Mouse (Mus musculus) embryonic fibroblast, embryonic 13.5 days (primary cell): ENCODE measurements around the gene Dgkq. TPM values are rescaled to one million over a fixed set of nuclear protein-coding genes. Genes with fewer than 3 reads are reported as not detected.

Source experiments
- H3K27ac ChIP-seq: 2 replicates; pipeline ENCODE4 v1.5.1; 2012; ENCODE audit warnings: low read length, control low read depth, inconsistent platforms; ENCODE audit not compliant: insufficient read depth
- H3K4me1 ChIP-seq: 2 replicates; pipeline ENCODE4 v1.6.1; 2011; ENCODE audit warnings: low read length; ENCODE audit not compliant: control insufficient read depth, insufficient read depth
- H3K4me3 ChIP-seq: 2 replicates; pipeline ENCODE4 v1.5.1; 2011; ENCODE audit warnings: mild to moderate bottlenecking, control low read depth, low read length; ENCODE audit not compliant: insufficient read depth
- CTCF ChIP-seq: IDR thresholded peaks from 2 replicates; pipeline ENCODE4 v1.5.1; 2011; ENCODE audit warnings: mild to moderate bottlenecking, control low read depth, low read length, moderate library complexity, borderline replicate concordance; ENCODE audit not compliant: insufficient read depth
- POLR2A ChIP-seq: IDR thresholded peaks from 2 replicates; pipeline ENCODE4 v1.6.1; 2011; ENCODE audit warnings: low read depth, mild to moderate bottlenecking, control low read depth, low read length, moderate library complexity
- polyA plus RNA-seq: library from polyadenylated mRNA; stranded (reverse); fragments of >200 nt; gene quantifications from 2 replicates; pipeline ENCODE4 v1.2.4, GENCODE M21; 2011; ENCODE audit warnings: low read depth; ENCODE audit not compliant: missing spikeins, insufficient read length

Gene Dgkq
- polyA plus RNA-seq, 1 experiment: 11.8 TPM

DNA sequence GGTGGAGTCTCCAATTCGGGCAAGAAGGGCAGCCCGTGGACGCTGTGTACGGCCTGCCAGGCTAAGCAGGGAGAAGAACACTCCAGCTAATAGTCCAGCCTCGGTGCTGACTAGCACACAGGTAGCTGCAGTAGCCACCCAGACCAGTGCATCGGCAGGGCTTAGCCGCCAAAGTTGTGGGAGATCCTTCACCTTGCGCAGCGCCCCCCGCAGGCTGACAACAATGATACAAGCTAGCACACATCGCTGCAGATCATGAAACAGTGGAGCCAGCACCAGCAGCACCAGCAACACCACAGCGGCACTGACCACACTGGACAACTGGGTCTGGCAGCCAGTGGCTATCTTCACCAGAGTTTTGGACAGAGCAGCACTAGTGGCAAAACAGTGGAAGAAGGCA lies 2.3 kb upstream of the Dgkq start:
- TF ChIP-seq POLR2A: no peak
- TF ChIP-seq CTCF: no peak
- Histone ChIP-seq H3K27ac (no peak overlapping the region), H3K4me1 (peaks cover 4% of the 10 kb centered on the region; the same call in 1 of the 2 replicates), H3K4me3 (no peak overlapping the region)

DNA sequence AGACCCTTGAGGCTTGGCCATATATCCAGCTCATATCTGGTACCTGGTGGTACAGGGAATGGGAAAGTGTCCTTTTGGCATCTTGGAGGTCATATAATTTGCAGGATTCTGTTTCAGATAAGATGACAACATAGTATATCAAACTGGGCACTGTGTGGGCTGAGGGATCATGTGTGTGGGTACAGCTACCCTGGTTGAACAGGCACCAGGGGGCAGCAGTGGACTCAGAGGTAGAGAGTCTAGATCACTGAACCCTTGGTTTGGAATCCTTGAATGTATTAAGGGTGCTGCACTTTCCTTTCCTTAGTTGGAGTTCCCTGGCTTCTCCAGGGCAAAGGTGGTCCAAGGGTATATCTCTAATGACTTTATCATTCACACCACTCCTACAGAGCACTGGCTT lies 1.3 kb upstream of the Dgkq start:
- no peak overlapping the region for H3K4me3 ChIP-seq
- TF ChIP-seq POLR2A (no peak; the same call in 1 of the 2 replicates), CTCF (peak; percentile 38; the same call in 1 of the 2 replicates)
- no peak overlapping the region for H3K27ac ChIP-seq
- peaks cover 4% of the 10 kb centered on the region; the same call in 1 of the 2 replicates for H3K4me1 ChIP-seq

DNA sequence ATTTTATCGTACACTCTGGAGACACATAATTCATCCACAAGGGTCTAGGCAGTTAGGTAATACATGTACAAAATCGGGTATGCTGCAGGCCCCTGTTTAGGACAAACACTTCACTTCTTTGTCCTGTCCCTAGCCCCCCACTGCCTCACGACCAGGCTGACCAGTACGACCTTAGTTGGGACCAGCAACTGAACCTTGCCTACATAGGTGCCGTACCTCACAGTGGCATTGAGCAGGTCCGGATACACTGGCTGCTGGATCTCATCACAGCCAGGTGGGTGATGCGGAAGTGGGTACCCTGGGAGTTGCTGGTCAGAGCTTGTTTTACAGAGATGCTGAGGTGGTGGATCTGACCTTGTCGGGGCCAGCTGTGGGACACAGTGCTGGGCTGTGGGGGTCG lies 514 bp upstream of the Dgkq start:
- TF ChIP-seq POLR2A (no peak), CTCF (no peak)
- peaks cover 4% of the 10 kb centered on the region; the same call in 1 of the 2 replicates for H3K4me1 ChIP-seq
- peak overlapping the region; percentile 55 for H3K4me3 ChIP-seq
- no peak overlapping the region for H3K27ac ChIP-seq

DNA sequence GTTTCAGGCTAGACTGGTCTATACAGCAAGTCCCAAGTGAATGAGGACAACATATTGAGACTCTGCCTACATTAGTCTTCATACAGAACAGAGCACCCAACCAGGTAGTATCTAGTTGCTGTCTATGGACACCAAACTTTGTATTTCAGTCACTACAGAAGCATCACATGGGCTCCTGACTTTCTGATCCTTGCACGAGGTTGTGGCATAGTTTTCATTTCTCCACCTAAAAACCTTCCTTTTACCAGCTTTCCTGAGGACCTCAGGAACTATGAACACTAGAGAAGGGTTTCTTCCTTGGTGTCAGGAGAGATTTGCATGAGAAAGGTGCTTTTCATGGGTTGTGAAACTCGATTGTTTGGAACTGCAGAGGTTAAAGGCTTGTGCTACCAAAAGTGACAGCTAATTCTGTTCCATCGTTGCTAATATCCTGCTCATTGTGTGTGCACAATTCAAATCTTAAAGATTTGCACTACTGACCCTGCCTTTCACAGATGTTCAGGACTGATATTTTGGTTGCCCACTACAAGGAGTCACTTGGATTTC lies 1.0 kb downstream of the Dgkq start:
- Histone ChIP-seq H3K4me1 (peaks cover 4% of the 10 kb centered on the region; the same call in 1 of the 2 replicates), H3K27ac (peak overlapping the region; percentile 72), H3K4me3 (peak overlapping the region; percentile 55)
- no peak for TF ChIP-seq CTCF
- no peak for TF ChIP-seq POLR2A

DNA sequence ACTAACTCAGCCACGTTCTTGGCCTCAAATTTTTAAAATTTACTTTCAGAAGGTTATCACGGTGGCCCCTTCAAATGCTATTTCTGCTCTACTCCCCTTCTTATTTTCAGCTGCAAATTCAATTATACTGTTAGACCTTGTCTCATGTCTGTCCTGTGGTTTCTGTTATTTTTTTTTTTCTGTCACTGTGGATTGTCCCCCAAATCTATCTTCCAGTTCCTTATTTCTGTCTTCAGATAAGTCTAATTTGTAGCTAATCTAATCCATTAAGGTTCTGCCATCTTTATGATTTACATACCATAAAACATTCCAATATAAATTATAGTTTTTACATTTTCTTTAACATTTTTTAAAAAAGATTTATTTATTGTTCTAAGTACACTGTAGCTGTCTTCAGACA lies 2.1 kb downstream of the Dgkq start:
- TF ChIP-seq CTCF: no peak
- TF ChIP-seq POLR2A: no peak
- Histone ChIP-seq H3K4me3 (no peak overlapping the region), H3K27ac (no peak overlapping the region), H3K4me1 (peaks cover 4% of the 10 kb centered on the region; the same call in 1 of the 2 replicates)

DNA sequence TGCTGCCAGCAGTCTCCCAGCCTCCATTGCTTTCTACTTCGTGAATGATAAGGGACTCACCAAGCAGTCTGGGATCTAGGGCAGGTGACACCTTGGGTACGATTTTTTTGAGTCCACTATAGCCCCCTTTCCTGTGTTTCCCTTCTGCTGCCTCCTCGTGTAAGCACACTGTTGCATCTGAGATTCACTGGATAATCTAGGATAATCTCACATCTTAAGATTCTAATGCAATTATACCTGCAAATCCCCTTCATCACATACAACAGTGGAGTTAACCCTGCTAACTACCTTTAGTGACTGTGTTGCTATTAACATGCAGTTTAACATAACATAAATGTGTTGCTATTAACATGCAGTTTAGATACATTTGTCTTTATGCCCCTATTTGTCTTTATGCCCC lies 4.4 kb downstream of the Dgkq start:
- H3K4me1 ChIP-seq: peaks cover 4% of the 10 kb centered on the region; the same call in 1 of the 2 replicates
- no peak overlapping the region for H3K27ac ChIP-seq
- no peak for TF ChIP-seq CTCF
- no peak for TF ChIP-seq POLR2A
- no peak overlapping the region for H3K4me3 ChIP-seq

DNA sequence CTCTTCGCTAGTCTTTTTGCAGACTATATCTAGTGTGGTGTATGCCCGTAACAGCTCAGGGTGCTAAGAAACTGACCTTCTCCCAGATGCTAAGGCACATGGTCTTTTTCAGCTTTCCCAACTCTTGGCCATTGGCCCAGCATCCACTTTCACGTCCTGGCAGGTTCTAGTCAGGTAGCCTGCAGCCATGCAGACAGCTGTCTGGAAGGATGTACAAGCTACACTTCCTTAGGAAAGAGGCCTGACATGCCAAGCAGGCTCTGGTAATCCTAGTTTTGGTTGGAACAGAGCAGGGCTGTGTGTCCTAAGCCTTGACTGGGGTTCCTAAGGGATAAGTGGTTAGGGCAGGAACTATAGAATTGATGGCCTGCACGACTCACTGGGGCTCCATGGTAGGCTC lies 6.7 kb downstream of the Dgkq start:
- no peak overlapping the region for H3K4me3 ChIP-seq
- H3K27ac ChIP-seq: no peak overlapping the region
- H3K4me1 ChIP-seq: no peaks in the 10 kb centered on the region
- TF ChIP-seq CTCF: no peak
- TF ChIP-seq POLR2A: no peak

DNA sequence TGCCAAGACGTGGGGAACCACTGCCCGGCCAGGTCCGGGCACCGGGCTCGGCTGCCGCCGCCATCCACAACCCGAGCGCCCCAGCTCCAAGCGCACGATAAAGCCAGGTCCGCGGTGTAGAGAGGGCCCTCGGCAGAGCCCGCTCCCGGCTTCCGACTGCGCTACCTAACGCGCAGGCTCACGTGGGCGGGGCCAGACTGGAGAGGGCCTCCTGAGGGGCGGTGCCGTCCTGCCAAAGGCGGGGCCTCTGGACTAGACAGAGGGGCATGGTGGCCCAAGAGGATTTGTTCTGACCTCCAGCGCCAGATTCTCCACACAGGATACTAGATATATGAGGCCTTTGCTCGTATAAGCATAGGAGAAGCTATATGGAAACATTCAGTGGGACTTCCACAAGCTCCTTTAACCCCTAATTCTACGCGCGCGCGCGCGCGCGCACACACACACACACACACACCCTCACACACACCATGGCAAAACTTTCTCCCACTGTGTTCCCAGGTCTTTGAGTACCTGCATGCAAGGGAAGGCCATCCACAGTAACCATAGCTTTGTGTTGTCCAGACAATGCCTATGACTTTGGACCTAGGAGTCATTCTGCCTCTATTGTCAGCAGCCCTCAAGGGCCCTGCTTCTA lies 8.7 kb downstream of the Dgkq start:
- TF ChIP-seq POLR2A: peak; percentile 84
- no peak for TF ChIP-seq CTCF
- Histone ChIP-seq H3K4me3 (peak overlapping the region; percentile 87), H3K27ac (no peak overlapping the region), H3K4me1 (no peaks in the 10 kb centered on the region)

DNA sequence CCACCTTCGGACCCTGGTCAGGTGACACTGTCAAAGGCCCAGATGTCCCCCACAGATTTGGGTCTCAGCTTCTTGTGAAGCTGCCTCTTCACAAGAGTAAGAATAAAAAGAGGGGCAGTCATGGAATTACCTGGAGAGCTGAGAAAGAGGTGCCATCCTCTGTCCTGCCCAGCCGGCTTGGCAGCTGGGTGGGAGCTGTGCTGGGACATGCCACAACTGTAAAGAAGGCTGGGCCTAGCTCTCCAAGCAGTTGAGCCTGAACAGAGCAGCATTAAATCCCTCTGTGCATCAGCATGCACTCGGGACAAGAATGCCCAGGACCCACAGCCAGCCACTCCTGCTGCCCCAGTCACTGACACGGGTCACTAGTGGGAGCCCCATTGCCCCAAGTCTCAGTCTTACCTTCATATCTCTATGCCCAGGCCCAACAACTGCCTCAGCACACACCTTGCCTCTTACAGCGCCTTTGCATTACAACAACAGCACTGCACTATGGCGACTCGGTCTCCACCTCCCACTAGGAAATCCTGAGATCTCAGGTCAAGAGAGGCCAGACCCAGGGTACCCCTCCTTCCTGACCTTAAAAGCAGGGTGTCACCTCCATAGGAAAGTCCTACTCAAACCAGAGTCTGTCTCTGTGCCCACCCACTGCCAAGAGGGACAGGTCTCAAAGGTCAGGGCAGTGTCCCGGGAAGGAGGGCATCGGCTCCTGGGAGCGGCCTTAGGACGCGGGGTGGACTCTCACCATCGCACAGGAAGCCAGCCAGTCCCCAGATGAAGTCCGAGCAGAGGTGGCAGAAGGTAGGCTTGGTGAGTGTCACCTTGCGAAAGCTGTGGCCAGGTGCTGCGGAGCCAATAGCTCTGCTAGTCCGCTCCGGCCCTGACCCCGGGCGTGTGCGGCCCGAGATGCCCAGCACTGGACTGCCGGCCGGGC lies 9.5 kb downstream of the Dgkq start, which contains the start of gene Idua:
TSS of gene Idua (plus strand) at position 634 of the 934 bp plus-strand sequence.
- H3K27ac ChIP-seq: no peak within 1 kb of the TSS
- peak within 1 kb of the TSS; percentile 87 for H3K4me3 ChIP-seq
- TF ChIP-seq POLR2A (no peak), CTCF (no peak)
- no peaks in the 10 kb centered on the region for H3K4me1 ChIP-seq
